Mouse (Mus musculus) G1E (cell line): ENCODE data around the gene Mthfr. TPM values are rescaled to one million over a fixed set of nuclear protein-coding genes. Genes with fewer than 3 reads are reported as not detected.

Experiments
- ATAC-seq: 2 replicates; pipeline ENCODE4 v1.8.0; 2016; ENCODE audit warnings: mild to moderate bottlenecking; ENCODE audit not compliant: insufficient number of reproducible peaks, poor library complexity, low FRiP score, severe bottlenecking; ENCODE audit errors: extremely low read depth
- DNase-seq: peaks from one replicate; pipeline ENCODE4 v3.0.0; 2012; ENCODE audit warnings: low spot score
- H3K27me3 ChIP-seq: 2 replicates; pipeline ENCODE4 v1.6.1; 2012; ENCODE audit warnings: mild to moderate bottlenecking, low read length, inconsistent platforms; ENCODE audit not compliant: insufficient read depth
- H3K36me3 ChIP-seq: replicated peaks from 2 replicates; pipeline ENCODE3; 2012; ENCODE audit warnings: mild to moderate bottlenecking, inconsistent platforms
- H3K4me1 ChIP-seq: 2 replicates; pipeline ENCODE4 v1.6.1; 2012; ENCODE audit warnings: low read depth, low read length, inconsistent platforms, mixed read lengths; ENCODE audit not compliant: insufficient read depth
- H3K4me3 ChIP-seq: 2 replicates; pipeline ENCODE4 v1.5.1; 2012; ENCODE audit warnings: low read depth, mild to moderate bottlenecking, inconsistent platforms, low read length, moderate library complexity, mixed read lengths
- H3K9me3 ChIP-seq: replicated peaks from 2 replicates; pipeline ENCODE4 v1.6.1; 2012; ENCODE audit warnings: inconsistent platforms
- CTCF ChIP-seq: IDR thresholded peaks from 2 replicates; pipeline ENCODE4 v1.5.1; 2012; ENCODE audit warnings: low read depth, low read length, inconsistent platforms, mixed read lengths
- GATA1 ChIP-seq: IDR thresholded peaks from 2 replicates; pipeline ENCODE4 v1.6.1; 2012; ENCODE audit warnings: borderline replicate concordance, low read length, inconsistent platforms, mixed read lengths
- GATA2 ChIP-seq: IDR thresholded peaks from 2 replicates; pipeline ENCODE4 v1.6.1; 2012; ENCODE audit warnings: low read depth, low read length, inconsistent platforms, borderline replicate concordance
- POLR2AphosphoS5 ChIP-seq: IDR thresholded peaks from 2 replicates; pipeline ENCODE4 v1.6.1; 2012; ENCODE audit warnings: low read depth, low read length, inconsistent platforms; ENCODE audit not compliant: insufficient replicate concordance
- TAL1 ChIP-seq: conservative IDR thresholded peaks from 2 replicates; pipeline ENCODE4 v1.6.1; 2012; ENCODE audit warnings: low read depth, low read length, inconsistent platforms, mixed read lengths
- polyA plus RNA-seq: library from polyadenylated mRNA; stranded (reverse); fragments of >175 nt; gene quantifications from 2 replicates; pipeline ENCODE4 v1.2.3, GENCODE M21; 2012
- total RNA-seq, 2 experiments: library from RNA; stranded (forward) in 1 of 2; stranded (reverse) in 1 of 2; fragments of 200-1000 nt in 1 of 2; fragments of >200 nt in 1 of 2; fragmentation: Nextera tagmentation in 1 of 2; gene quantifications; 2 replicates each; pipeline ENCODE4 v1.2.3; 2014 to 2017

Gene Mthfr
- total and polyA plus RNA-seq, 3 experiments, result 7.3 to 12.5 (median 9.2) TPM

- Histone ChIP-seq H3K27me3 (peaks cover 4% of the 10 kb centered on the region; the same call in 1 of the 2 replicates), H3K36me3 (peaks cover 45% of the 10 kb centered on the region), H3K9me3 (no peaks in the 10 kb centered on the region), H3K4me3 (no peak overlapping the region), H3K4me1 (peaks cover 10% of the 10 kb centered on the region)
- TF ChIP-seq GATA2 (no peak), GATA1 (no peak), POLR2AphosphoS5 (no peak), CTCF (no peak), TAL1 (no peak)
- ATAC-seq (no peak), DNase-seq (no peak)
These were observed 40.3 kb downstream of the Mthfr start for GRCm38 (mm10) chr4:148079212-148079611.

GRCm38 (mm10) chr4:148079944-148080596, 41.2 kb downstream of the Mthfr start:
- DNase-seq, result no peak
- no peak for TF ChIP-seq GATA1
- no peak for TF ChIP-seq GATA2
- TF ChIP-seq CTCF, result no peak
- no peak for TF ChIP-seq POLR2AphosphoS5
- no peak for TF ChIP-seq TAL1
- H3K9me3 ChIP-seq, result no peaks in the 10 kb centered on the region
- H3K36me3 ChIP-seq, result peaks cover 48% of the 10 kb centered on the region
- no peak for ATAC-seq
- H3K27me3 ChIP-seq, result peaks cover 1% of the 10 kb centered on the region; the same call in 1 of the 2 replicates
- no peak overlapping the region for H3K4me3 ChIP-seq
- H3K4me1 ChIP-seq, result peaks cover 17% of the 10 kb centered on the region

GRCm38 (mm10) chr4:148080597-148080973, 41.7 kb downstream of the Mthfr start:
- DNase-seq (no peak), ATAC-seq (no peak)
- TF ChIP-seq POLR2AphosphoS5 (no peak), TAL1 (no peak), GATA1 (no peak), GATA2 (no peak), CTCF (no peak)
- H3K4me3 ChIP-seq, result no peak overlapping the region
- no peaks in the 10 kb centered on the region for H3K9me3 ChIP-seq
- H3K36me3 ChIP-seq, result peaks cover 53% of the 10 kb centered on the region
- H3K27me3 ChIP-seq, result no peaks in the 10 kb centered on the region
- peaks cover 22% of the 10 kb centered on the region for H3K4me1 ChIP-seq

- Histone ChIP-seq H3K4me1 (peaks cover 29% of the 10 kb centered on the region), H3K4me3 (no peak overlapping the region), H3K9me3 (no peaks in the 10 kb centered on the region), H3K27me3 (no peaks in the 10 kb centered on the region), H3K36me3 (peaks cover 57% of the 10 kb centered on the region)
- DNase-seq (no peak), ATAC-seq (no peak)
- no peak for TF ChIP-seq POLR2AphosphoS5
- no peak for TF ChIP-seq GATA2
These were observed 42.3 kb downstream of the Mthfr start for GRCm38 (mm10) chr4:148081201-148081600.

GRCm38 (mm10) chr4:148082257-148083044, 43.6 kb downstream of the Mthfr start:
- Histone ChIP-seq H3K4me1 (peaks cover 40% of the 10 kb centered on the region), H3K36me3 (peaks cover 61% of the 10 kb centered on the region), H3K9me3 (no peaks in the 10 kb centered on the region), H3K4me3 (no peak overlapping the region), H3K27me3 (no peaks in the 10 kb centered on the region)
- TF ChIP-seq TAL1 (no peak), GATA2 (no peak), GATA1 (no peak), CTCF (peak; percentile 61), POLR2AphosphoS5 (no peak)
- DNase-seq (peak; percentile 30), ATAC-seq (no peak; the same call in 1 of the 2 replicates)

GRCm38 (mm10) chr4:148083176-148083899, 44.5 kb downstream of the Mthfr start:
- Histone ChIP-seq H3K27me3 (no peaks in the 10 kb centered on the region), H3K4me3 (no peak overlapping the region), H3K36me3 (peaks cover 60% of the 10 kb centered on the region), H3K9me3 (no peaks in the 10 kb centered on the region), H3K4me1 (peaks cover 49% of the 10 kb centered on the region)
- no peak for TF ChIP-seq GATA2
- TF ChIP-seq CTCF, result no peak
- TF ChIP-seq TAL1, result no peak
- TF ChIP-seq POLR2AphosphoS5, result no peak
- no peak for TF ChIP-seq GATA1
- no peak for DNase-seq
- peak; percentile 35; the same call in 1 of the 2 replicates for ATAC-seq
